Mouse (Mus musculus) intestine, embryonic 14.5 days (tissue): Measurements from ENCODE around the gene Ephb2. TPM values are rescaled to one million over a fixed set of nuclear protein-coding genes. Genes with fewer than 3 reads are reported as not detected.

Source experiments
- ATAC-seq: fragments of 200-750 bp; cut with Nextera tagmentation; replicated peaks from 2 replicates; pipeline ENCODE4 v1.8.0; 2017; ENCODE audit warnings: low read depth, moderate number of reproducible peaks, moderate TSS enrichment, moderate library complexity; ENCODE audit not compliant: low FRiP score, low TSS enrichment
- DNase-seq: peaks from one replicate; pipeline ENCODE4 v3.0.0-alpha.2; 2018; ENCODE audit warnings: low spot score
- H3K27ac ChIP-seq: fragments of 300-500 bp; sonication (generic); 2 replicates; pipeline ENCODE4 v1.5.1; 2014; ENCODE audit warnings: low read depth, mild to moderate bottlenecking, control low read depth
- H3K27me3 ChIP-seq: fragments of 300-500 bp; sonication (generic); replicated peaks from 2 replicates; pipeline ENCODE4 v1.6.1; 2014; ENCODE audit warnings: low read length, control low read depth; ENCODE audit not compliant: control insufficient read depth, insufficient read depth
- H3K36me3 ChIP-seq: fragments of 300-500 bp; sonication (generic); 2 replicates; pipeline ENCODE4 v1.6.1; 2014; ENCODE audit warnings: low read length, control low read depth; ENCODE audit not compliant: control insufficient read depth, insufficient read depth
- H3K4me1 ChIP-seq: fragments of 300-500 bp; sonication (generic); replicated peaks from 2 replicates; pipeline ENCODE4 v1.6.1; 2014; ENCODE audit warnings: low read length, control low read depth, mixed read lengths; ENCODE audit not compliant: control insufficient read depth, insufficient read depth
- H3K4me2 ChIP-seq: fragments of 300-500 bp; sonication (generic); 2 replicates; pipeline ENCODE4 v1.6.1; 2014; ENCODE audit warnings: low read length
- H3K4me3 ChIP-seq: fragments of 300-500 bp; sonication (generic); 2 replicates; pipeline ENCODE4 v1.5.1; 2014; ENCODE audit warnings: low read depth, low read length, control low read depth, mixed read lengths
- H3K9ac ChIP-seq: fragments of 300-500 bp; sonication (generic); 2 replicates; pipeline ENCODE4 v1.6.1; 2014; ENCODE audit warnings: mild to moderate bottlenecking, low read length
- H3K9me3 ChIP-seq: fragments of 300-500 bp; sonication (generic); 2 replicates; pipeline ENCODE4 v1.6.1; 2016; ENCODE audit warnings: low read length, control low read depth; ENCODE audit not compliant: control insufficient read depth
- WGBS: fragments of 180-500 bp; shearing (Covaris S2); extraction: QIAGEN DNeasy Blood & Tissue Kit; methylation state at CpG from one replicate; pipeline ENCODE4 v1.1.7; 2014; 5-methylcytosine and 5-hydroxymethylcytosine counted together
- polyA plus RNA-seq: library from polyadenylated mRNA; unstranded; fragments of >200 nt; fragmentation: Nextera tagmentation; extraction: Ambion mirVana; gene quantifications from 2 replicates; pipeline ENCODE4 v1.2.1, GENCODE M21; 2014

Gene Ephb2
- polyA plus RNA-seq, 1 experiment from 2014 or later = 11.4 TPM

- Histone ChIP-seq H3K27ac (no peak overlapping the region), H3K4me1 (peaks cover 24% of the 10 kb centered on the region), H3K27me3 (no peaks in the 10 kb centered on the region), H3K4me2 (no peak overlapping the region), H3K4me3 (no peak overlapping the region), H3K9me3 (no peaks in the 10 kb centered on the region), H3K9ac (no peak overlapping the region), H3K36me3 (no peaks in the 10 kb centered on the region)
- 13% methylated on average over 15 of the region's 15 CpGs for WGBS
- peak; percentile 58 for DNase-seq
- no peak for ATAC-seq
Measured at GRCm38 (mm10) chr4:136864751-136865470, 29.1 kb upstream of the Ephb2 start.

- Histone ChIP-seq H3K9me3 (no peaks in the 10 kb centered on the region), H3K27ac (no peak overlapping the region), H3K36me3 (no peaks in the 10 kb centered on the region), H3K4me3 (no peak overlapping the region), H3K9ac (no peak overlapping the region), H3K27me3 (no peaks in the 10 kb centered on the region), H3K4me2 (no peak overlapping the region), H3K4me1 (peaks cover 24% of the 10 kb centered on the region)
- WGBS = 48% methylated on average over 9 of the region's 9 CpGs
- DNase-seq (no peak), ATAC-seq (no peak)
Measured at GRCm38 (mm10) chr4:136863517-136863916, 27.7 kb upstream of the Ephb2 start.

GRCm38 (mm10) chr4:136862411-136862810 lies 26.6 kb upstream of the Ephb2 start:
- H3K4me1 ChIP-seq = peaks cover 16% of the 10 kb centered on the region
- WGBS = 72% methylated on average over 2 of the region's 2 CpGs
- H3K36me3 ChIP-seq = no peaks in the 10 kb centered on the region
- DNase-seq = no peak
- no peak overlapping the region for H3K9ac ChIP-seq
- H3K27me3 ChIP-seq = no peaks in the 10 kb centered on the region
- H3K4me2 ChIP-seq = no peak overlapping the region
- no peaks in the 10 kb centered on the region for H3K9me3 ChIP-seq
- no peak overlapping the region for H3K27ac ChIP-seq
- ATAC-seq = no peak
- H3K4me3 ChIP-seq = no peak overlapping the region

GRCm38 (mm10) chr4:136861806-136862205 lies 26.0 kb upstream of the Ephb2 start:
- H3K4me1 ChIP-seq = peaks cover 16% of the 10 kb centered on the region
- no peak overlapping the region for H3K4me2 ChIP-seq
- H3K27ac ChIP-seq = 0 out of 2 replicates have a peak overlapping the region, but pooled peaks have one; percentile 18
- DNase-seq (no peak), ATAC-seq (no peak)
- no peaks in the 10 kb centered on the region for H3K9me3 ChIP-seq
- 13% methylated on average over 17 of the region's 17 CpGs for WGBS
- H3K9ac ChIP-seq = no peak overlapping the region
- no peaks in the 10 kb centered on the region for H3K27me3 ChIP-seq
- H3K36me3 ChIP-seq = no peaks in the 10 kb centered on the region
- no peak overlapping the region for H3K4me3 ChIP-seq

GRCm38 (mm10) chr4:136860022-136860421 lies 24.2 kb upstream of the Ephb2 start:
- Histone ChIP-seq H3K4me2 (no peak overlapping the region), H3K36me3 (no peaks in the 10 kb centered on the region), H3K27ac (no peak overlapping the region), H3K9me3 (no peaks in the 10 kb centered on the region), H3K9ac (no peak overlapping the region), H3K4me1 (peaks cover 14% of the 10 kb centered on the region), H3K27me3 (no peaks in the 10 kb centered on the region), H3K4me3 (no peak overlapping the region)
- no peak for DNase-seq
- whole genome bisulfite sequencing = 83% methylated on average over 7 of the region's 7 CpGs
- ATAC-seq = no peak

GRCm38 (mm10) chr4:136855081-136855480 lies 19.3 kb upstream of the Ephb2 start:
- H3K9ac ChIP-seq = no peak overlapping the region
- H3K27me3 ChIP-seq = no peaks in the 10 kb centered on the region
- DNase-seq = no peak
- H3K4me2 ChIP-seq = no peak overlapping the region
- no peaks in the 10 kb centered on the region for H3K4me1 ChIP-seq
- no peaks in the 10 kb centered on the region for H3K36me3 ChIP-seq
- no peaks in the 10 kb centered on the region for H3K9me3 ChIP-seq
- ATAC-seq = no peak
- H3K4me3 ChIP-seq = no peak overlapping the region
- H3K27ac ChIP-seq = no peak overlapping the region
- WGBS = 36% methylated on average over 6 of the region's 6 CpGs

GRCm38 (mm10) chr4:136852989-136853388 lies 17.2 kb upstream of the Ephb2 start:
- H3K4me2 ChIP-seq = peak overlapping the region; percentile 6
- H3K4me3 ChIP-seq = no peak overlapping the region
- 62% methylated on average over 12 of the region's 12 CpGs for WGBS
- no peak overlapping the region for H3K9ac ChIP-seq
- ATAC-seq (peak; percentile 80), DNase-seq (no peak)
- no peaks in the 10 kb centered on the region for H3K27me3 ChIP-seq
- H3K27ac ChIP-seq = peak overlapping the region; percentile 77
- no peaks in the 10 kb centered on the region for H3K9me3 ChIP-seq
- H3K36me3 ChIP-seq = no peaks in the 10 kb centered on the region
- no peaks in the 10 kb centered on the region for H3K4me1 ChIP-seq

- no peak overlapping the region for H3K9ac ChIP-seq
- peak overlapping the region; percentile 77; the same call in 1 of the 2 replicates for H3K27ac ChIP-seq
- 43% methylated on average over 5 of the region's 5 CpGs for WGBS
- no peak overlapping the region for H3K4me2 ChIP-seq
- no peak overlapping the region for H3K4me3 ChIP-seq
- no peak for DNase-seq
- no peaks in the 10 kb centered on the region for H3K4me1 ChIP-seq
- H3K9me3 ChIP-seq = no peaks in the 10 kb centered on the region
- no peaks in the 10 kb centered on the region for H3K36me3 ChIP-seq
- ATAC-seq = peak; percentile 61
- H3K27me3 ChIP-seq = no peaks in the 10 kb centered on the region
Measured at GRCm38 (mm10) chr4:136852119-136852518, 16.3 kb upstream of the Ephb2 start.

- no peaks in the 10 kb centered on the region for H3K9me3 ChIP-seq
- H3K4me1 ChIP-seq = no peaks in the 10 kb centered on the region
- DNase-seq (no peak), ATAC-seq (no peak)
- H3K27me3 ChIP-seq = no peaks in the 10 kb centered on the region
- H3K36me3 ChIP-seq = no peaks in the 10 kb centered on the region
- H3K4me2 ChIP-seq = no peak overlapping the region
- H3K27ac ChIP-seq = no peak overlapping the region
- no peak overlapping the region for H3K4me3 ChIP-seq
- H3K9ac ChIP-seq = no peak overlapping the region
- WGBS = 66% methylated on average over 4 of the region's 4 CpGs
Measured at GRCm38 (mm10) chr4:136848565-136848964, 12.8 kb upstream of the Ephb2 start.
